Mouse (Mus musculus) neural tube, postnatal 0 days (tissue): ENCODE results near the gene Ift27. TPM values are rescaled to one million over a fixed set of nuclear protein-coding genes. Genes with fewer than 3 reads are reported as not detected.

Experiments used
- polyA plus RNA-seq: library from polyadenylated mRNA; unstranded; fragments of >200 nt; fragmentation: Nextera tagmentation; extraction: Ambion mirVana; gene quantifications from 2 replicates; pipeline ENCODE4 v1.2.1, GENCODE M21; 2015

Gene Ift27
- polyA plus RNA-seq, result 111 and 113 TPM in 2 replicates

GRCm38 (mm10) chr15:78173972-78174886, at the start of gene Ift27:
Gene Ift27, minus strand, starts transcription at chr15:78174107.

GRCm38 (mm10) chr15:78206312-78206711, 32.4 kb upstream of the Ift27 start, which contains the start of gene Pvalb:
Gene Pvalb, minus strand, starts transcription at chr15:78206400.

GRCm38 (mm10) chr15:78119704-78120103, 54.2 kb downstream of the Ift27 start, which contains the start of gene Cacng2:
Gene Cacng2, minus strand, starts transcription at chr15:78120028.

Other genes starting within 250 kb of the Ift27 start
- gene Txn2, start 245.1 kb downstream of the Ift27 start, polyA plus RNA-seq, result 197 and 207 TPM in 2 replicates
- 7.9 and 9.4 TPM in 2 replicates for gene Foxred2, start 217.4 kb downstream of the Ift27 start, polyA plus RNA-seq
- 131 and 143 TPM in 2 replicates for gene Eif3d, start 203.3 kb downstream of the Ift27 start, polyA plus RNA-seq
- gene Cacng2, start 54.1 kb downstream of the Ift27 start, polyA plus RNA-seq, result 23.5 and 24.0 TPM in 2 replicates
- gene Pvalb, start 32.3 kb upstream of the Ift27 start, polyA plus RNA-seq, result 3.6 and 8.3 TPM in 2 replicates
- gene Ncf4, start 70.7 kb upstream of the Ift27 start, polyA plus RNA-seq, result 1.8 and 2.5 TPM in 2 replicates
- 0.13 and 0.24 TPM in 2 replicates for gene Csf2rb2, start 131.6 kb upstream of the Ift27 start, polyA plus RNA-seq
- gene Csf2rb, start 151.6 kb upstream of the Ift27 start, polyA plus RNA-seq, result 0.58 and 0.85 TPM in 2 replicates
- gene Tex33, start 221.8 kb upstream of the Ift27 start, polyA plus RNA-seq, result 0.28 TPM in 1 of 2 replicates, not detected in the other
- 57.6 and 60.3 TPM in 2 replicates for gene Tst, start 231.8 kb upstream of the Ift27 start, polyA plus RNA-seq
- 3.2 and 3.9 TPM in 2 replicates for gene Mpst, start 232.3 kb upstream of the Ift27 start, polyA plus RNA-seq